Mouse (Mus musculus): ENCODE data around the gene Hs6st2.

Hs6st2 gene

GRCm38 (mm10) chrX:51581704-51582103, 100.0 kb downstream of the Hs6st2 start:
- no peak for DNase-seq

- no peak for DNase-seq
These were observed 119.8 kb downstream of the Hs6st2 start for GRCm38 (mm10) chrX:51561880-51562279.

GRCm38 (mm10) chrX:51539626-51540025, 142.0 kb downstream of the Hs6st2 start:
- DNase-seq = no peak

DNA sequence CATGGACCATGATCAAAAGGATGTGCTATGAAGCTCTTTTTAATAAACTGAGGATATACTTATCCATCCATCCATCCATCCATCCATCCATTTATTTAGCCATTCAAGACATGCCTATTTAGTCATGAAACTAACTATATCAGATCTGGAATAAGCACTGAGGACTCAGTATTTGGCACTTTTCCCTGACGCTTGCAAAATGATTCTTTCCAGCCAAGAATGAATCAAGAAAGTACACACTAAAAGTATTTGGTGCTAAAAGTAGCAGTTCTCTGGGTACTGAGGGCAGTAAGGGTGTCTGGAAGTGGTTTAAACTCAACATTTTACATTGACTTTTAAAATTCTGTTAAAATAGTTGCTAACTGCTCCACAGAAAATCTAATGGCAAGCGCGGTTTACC, 144.6 kb downstream of the Hs6st2 start:
- DNase-seq = no peak

DNA sequence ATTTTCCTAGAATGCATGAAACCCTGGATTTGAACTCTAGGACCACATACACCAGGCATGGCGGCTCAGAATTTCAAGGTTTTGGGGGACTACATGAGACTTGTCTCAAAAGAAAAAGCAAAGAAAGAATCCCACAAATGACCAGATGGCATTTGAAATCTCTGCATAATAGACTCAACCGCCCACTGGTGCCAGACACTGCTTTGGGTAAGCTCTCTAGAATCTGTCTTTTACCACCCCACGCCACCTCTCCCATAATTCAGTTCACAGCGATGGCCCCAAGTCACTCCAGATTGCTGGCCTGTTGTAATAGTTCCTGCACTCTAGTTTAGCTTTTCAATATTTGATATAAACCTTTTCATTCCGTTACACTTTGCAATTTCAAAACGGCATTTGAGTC, 146.4 kb downstream of the Hs6st2 start:
- no peak for DNase-seq

GRCm38 (mm10) chrX:51531136-51531535, 150.5 kb downstream of the Hs6st2 start:
- no peak for DNase-seq

GRCm38 (mm10) chrX:51528601-51529000, 153.1 kb downstream of the Hs6st2 start:
- DNase-seq = no peak

GRCm38 (mm10) chrX:51514831-51515230, 166.8 kb downstream of the Hs6st2 start:
- DNase-seq = no peak

GRCm38 (mm10) chrX:51506526-51506925, 175.1 kb downstream of the Hs6st2 start:
- no peak for DNase-seq

DNA sequence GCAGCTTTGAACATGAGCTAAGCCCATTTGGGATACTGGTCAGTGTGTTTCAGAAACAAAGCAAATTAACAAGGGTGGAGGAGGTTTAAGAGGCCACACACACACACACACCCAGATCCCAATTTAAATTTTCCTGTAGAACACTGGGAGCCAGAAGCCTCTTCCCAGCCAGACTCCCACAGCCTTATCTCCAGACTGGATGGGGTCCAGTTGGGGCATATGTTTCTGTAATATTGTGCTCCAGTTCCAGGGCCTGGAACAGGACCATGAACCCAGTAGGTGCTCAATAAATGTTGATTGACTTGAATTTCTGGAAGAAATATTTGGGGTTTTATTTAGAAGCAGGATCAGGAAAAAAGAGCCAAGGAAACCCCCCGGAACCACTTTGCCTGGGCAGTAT, 176.0 kb downstream of the Hs6st2 start:
- peak; percentile 78 for DNase-seq

DNA sequence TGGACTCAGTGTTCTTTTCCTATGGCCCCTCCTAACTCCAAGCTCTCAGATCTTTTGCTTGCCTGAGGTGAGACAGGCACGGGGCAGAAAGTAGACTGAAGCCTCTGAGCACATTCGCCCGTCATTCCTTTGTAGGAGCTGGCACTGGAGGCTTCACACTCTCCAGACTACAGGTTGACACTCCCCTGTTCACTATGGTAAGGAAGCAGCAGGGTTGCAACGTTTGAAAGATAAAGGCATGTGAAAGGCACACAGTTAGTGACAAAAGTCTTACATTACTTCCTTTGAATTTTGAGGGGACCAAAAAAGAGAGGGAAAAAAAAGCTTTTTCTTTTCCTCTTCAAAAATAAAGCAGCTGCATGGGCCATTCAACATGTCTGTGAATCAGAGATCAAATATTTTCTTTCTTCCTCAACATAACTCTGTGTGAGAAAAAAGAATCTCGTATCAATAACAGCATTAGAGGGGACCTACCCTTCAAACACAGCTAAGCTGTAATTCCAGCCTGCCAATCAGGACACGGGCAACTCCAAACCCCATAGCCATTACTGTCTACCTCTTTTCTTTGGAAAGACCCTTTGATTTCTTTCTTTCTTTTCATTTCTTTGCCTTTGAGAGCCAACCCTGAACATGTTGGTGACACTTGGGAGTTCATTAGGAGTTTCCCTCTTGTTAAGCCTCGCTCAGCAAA, 177.7 kb downstream of the Hs6st2 start:
- no peak for DNase-seq

GRCm38 (mm10) chrX:51497831-51498230, 183.8 kb downstream of the Hs6st2 start:
- DNase-seq = no peak

- DNase-seq = no peak
These were observed 193.3 kb downstream of the Hs6st2 start for GRCm38 (mm10) chrX:51488374-51488773.

GRCm38 (mm10) chrX:51469411-51469810, 212.2 kb downstream of the Hs6st2 start:
- no peak for DNase-seq

- DNase-seq = no peak
These were observed 220.2 kb downstream of the Hs6st2 start for GRCm38 (mm10) chrX:51461413-51461812.

DNA sequence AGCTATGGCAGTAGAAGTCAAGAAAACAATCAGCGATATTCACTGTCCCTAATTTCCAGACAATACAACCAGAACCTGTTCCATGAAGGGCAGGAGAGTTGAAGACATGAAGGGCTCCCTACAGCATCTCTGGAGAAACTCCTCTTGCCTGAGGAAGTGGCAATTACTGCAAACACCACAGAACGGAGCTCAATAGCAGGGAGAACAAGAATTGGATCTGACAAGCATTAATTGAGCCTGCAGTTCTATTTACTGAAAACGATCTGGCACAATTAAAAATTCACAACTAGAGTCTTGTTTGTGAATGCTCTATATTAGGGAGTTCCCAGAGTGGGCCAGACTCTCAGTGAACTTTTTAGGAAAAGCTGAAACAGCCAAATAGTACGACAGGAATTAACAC, 238.3 kb downstream of the Hs6st2 start:
- no peak for DNase-seq

- no peak for DNase-seq
These were observed 249.9 kb downstream of the Hs6st2 start for GRCm38 (mm10) chrX:51431706-51432105.

GRCm38 (mm10) chrX:51425031-51425430, 256.6 kb downstream of the Hs6st2 start:
- no peak for DNase-seq

DNA sequence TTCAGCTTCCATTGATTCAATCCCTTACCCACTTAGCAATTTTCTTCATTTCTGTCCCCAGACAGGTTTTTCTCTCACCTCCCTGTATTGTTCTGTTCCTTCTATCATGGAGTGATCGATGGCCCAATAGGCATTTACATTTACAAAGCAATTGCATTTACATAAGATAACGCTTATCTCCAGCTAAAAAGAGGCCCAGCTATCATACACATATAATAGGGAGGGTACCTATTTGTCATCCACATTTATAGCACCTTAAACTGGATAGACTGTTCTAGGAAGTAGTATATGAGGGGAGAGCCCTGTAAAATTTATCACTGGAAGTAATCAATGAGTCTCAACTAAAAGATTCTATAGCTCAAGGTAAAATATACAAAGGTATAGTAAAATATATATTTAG, 271.4 kb downstream of the Hs6st2 start:
- DNase-seq = no peak

DNA sequence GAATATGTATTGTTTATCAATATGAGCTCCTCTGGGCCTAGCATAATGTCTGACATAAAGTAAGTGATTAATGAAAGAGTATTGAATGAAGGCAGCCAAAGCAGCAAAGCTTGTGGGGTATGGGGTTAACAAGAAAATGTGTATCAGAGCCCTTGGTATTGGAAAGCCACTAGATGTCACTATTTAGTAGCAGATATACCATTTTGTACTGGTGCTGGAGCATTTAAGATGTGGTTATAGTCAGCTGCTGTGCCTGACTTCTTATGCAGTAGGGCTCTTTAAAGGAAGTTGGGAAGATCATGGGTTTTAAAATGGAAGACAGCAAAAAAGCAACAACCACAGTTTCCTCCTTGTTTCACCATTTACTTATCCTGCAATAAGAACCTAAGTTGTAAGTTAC, 284.2 kb downstream of the Hs6st2 start:
- DNase-seq = no peak

DNA sequence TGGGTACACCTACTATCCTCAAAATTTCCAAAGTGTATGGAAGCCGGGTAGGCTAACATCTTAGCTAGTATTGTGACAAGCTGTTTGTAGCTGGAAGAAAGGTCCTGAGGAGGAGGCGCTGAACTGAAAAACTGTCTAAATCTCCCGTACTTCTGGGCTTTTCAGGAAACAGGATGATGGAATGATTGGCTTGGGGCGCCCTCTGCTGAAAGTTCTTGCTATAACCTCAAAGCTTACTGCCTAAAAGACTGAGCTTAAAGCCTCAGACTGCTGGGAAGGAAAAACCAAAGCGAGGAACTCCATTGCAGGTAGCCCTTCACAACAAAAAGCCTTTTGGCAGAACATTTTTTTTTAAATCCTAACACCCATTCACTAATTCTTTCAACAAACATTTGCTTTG, 307.0 kb downstream of the Hs6st2 start:
- DNase-seq = peak; percentile 22

DNA sequence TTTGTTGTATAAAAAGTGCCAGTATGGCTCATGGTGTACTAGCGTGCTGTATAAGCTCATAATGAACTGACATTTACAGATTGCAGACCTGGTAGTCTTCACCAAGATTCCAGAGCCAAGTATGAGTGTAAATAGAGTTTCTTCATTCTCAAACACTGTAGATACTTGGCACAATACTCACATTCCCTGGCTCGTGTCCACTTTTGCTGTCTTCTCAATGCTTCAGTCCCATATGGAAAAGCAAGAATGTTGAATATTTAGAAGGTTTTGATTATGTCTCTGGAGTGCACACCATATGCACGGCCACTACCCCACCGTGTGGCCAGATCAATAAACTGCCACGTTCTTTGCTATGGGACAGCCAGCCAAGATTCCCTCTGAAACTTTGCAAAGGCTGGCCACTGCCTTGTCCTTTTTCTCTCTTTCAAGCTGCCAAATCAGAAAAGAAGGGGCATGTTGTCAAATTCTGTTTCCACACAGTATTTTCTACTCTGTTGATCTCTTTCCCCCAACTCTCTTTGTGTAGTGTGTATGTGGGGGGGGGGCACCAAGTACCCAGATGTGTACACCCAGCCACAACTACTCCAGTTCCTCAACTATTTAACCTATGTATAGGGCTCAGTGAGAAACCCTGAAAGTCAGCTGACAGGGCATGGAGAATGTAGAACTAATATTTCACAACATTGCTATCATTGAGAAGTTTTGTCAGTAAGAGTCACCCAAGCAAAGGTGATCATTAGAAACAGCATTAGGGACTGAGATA, 309.0 kb downstream of the Hs6st2 start:
- no peak for DNase-seq

GRCm38 (mm10) chrX:51349682-51350081, 332.0 kb downstream of the Hs6st2 start:
- no peak for DNase-seq

DNA sequence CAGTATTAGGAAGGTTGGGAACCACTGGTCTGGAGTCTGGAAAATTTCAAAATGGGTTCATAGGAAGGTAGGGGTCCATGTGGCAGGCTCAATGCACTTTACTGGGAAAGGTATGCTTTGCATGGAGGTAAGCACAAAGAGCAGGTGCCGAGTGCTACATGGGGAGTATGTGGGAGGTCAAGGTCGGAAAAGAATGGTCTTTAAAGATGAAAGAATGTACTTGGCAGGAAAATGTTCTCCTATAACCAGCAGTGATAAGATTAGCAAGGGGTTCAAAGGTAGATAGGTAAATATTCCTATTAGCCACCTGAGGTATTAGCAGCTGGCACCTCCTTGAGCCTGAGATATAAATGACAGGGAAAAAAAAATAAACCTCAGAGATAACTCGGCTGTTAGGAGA, 338.1 kb downstream of the Hs6st2 start:
- no peak for DNase-seq

Measured in cerebellum, adult 11-12 months (tissue).